Mouse (Mus musculus) lung, embryonic 14.5 days (tissue): ENCODE data around the gene 2210011C24Rik. TPM values are rescaled to one million over a fixed set of nuclear protein-coding genes. Genes with fewer than 3 reads are reported as not detected.

Experiments used
- ATAC-seq: fragments of 200-750 bp; cut with Nextera tagmentation; 2 replicates; pipeline ENCODE4 v1.8.0; 2017; ENCODE audit warnings: mild to moderate bottlenecking, moderate TSS enrichment, moderate library complexity; ENCODE audit not compliant: insufficient read depth
- DNase-seq: peaks from one replicate; pipeline ENCODE4 v3.0.0-alpha.2; 2015
- H3K27ac ChIP-seq: fragments of 300-500 bp; sonication (generic); 2 replicates; pipeline ENCODE4 v1.5.1; 2014; ENCODE audit warnings: low read depth, mild to moderate bottlenecking, moderate library complexity
- H3K27me3 ChIP-seq: fragments of 300-500 bp; sonication (generic); 2 replicates; pipeline ENCODE4 v1.6.1; 2014; ENCODE audit warnings: low read length, control low read depth; ENCODE audit not compliant: insufficient read depth
- H3K36me3 ChIP-seq: fragments of 300-500 bp; sonication (generic); 2 replicates; pipeline ENCODE4 v1.6.1; 2014; ENCODE audit warnings: control low read depth; ENCODE audit not compliant: insufficient read depth
- H3K4me1 ChIP-seq: fragments of 300-500 bp; sonication (generic); 2 replicates; pipeline ENCODE4 v1.6.1; 2014; ENCODE audit warnings: antibody characterized with exemption, control low read depth; ENCODE audit not compliant: insufficient read depth
- H3K4me2 ChIP-seq: fragments of 300-500 bp; sonication (generic); 2 replicates; pipeline ENCODE4 v1.6.1; 2014; ENCODE audit warnings: mild to moderate bottlenecking
- H3K4me3 ChIP-seq: fragments of 300-500 bp; sonication (generic); 2 replicates; pipeline ENCODE4 v1.5.1; 2014; ENCODE audit warnings: low read depth, low read length
- H3K9ac ChIP-seq: fragments of 300-500 bp; sonication (generic); 2 replicates; pipeline ENCODE4 v1.6.1; 2014
- H3K9me3 ChIP-seq: fragments of 300-500 bp; sonication (generic); 2 replicates; pipeline ENCODE4 v1.6.1; 2016; ENCODE audit warnings: low read depth, low read length, control low read depth
- CTCF ChIP-seq: IDR thresholded peaks from 2 replicates; pipeline ENCODE4 v1.5.1; 2016; ENCODE audit warnings: antibody characterized with exemption, low read depth
- WGBS: fragments of 180-500 bp; shearing (Covaris S2); extraction: QIAGEN DNeasy Blood & Tissue Kit; methylation state at CpG from one replicate; pipeline ENCODE4 v1.1.7; 2014; 5-methylcytosine and 5-hydroxymethylcytosine counted together
- polyA plus RNA-seq: library from polyadenylated mRNA; unstranded; fragments of >200 nt; fragmentation: Nextera tagmentation; extraction: Ambion mirVana; gene quantifications from 2 replicates; pipeline ENCODE4 v1.2.1, GENCODE M21; 2014

The 2210011C24Rik gene
- 0.83 and 1.2 TPM in 2 replicates for polyA plus RNA-seq

- peak; percentile 32 for DNase-seq
- Histone ChIP-seq H3K4me2 (peak within 1 kb of the TSS; percentile 95), H3K9ac (peak within 1 kb of the TSS; percentile 32), H3K4me1 (no peaks in the 10 kb centered on the region; the same call in 1 of the 2 replicates), H3K9me3 (no peaks in the 10 kb centered on the region), H3K27ac (no peak within 1 kb of the TSS), H3K36me3 (no peaks in the 10 kb centered on the region), H3K27me3 (peaks cover 39% of the 10 kb centered on the region), H3K4me3 (peak within 1 kb of the TSS; percentile 49)
- no peak for TF ChIP-seq CTCF
- 2% methylated on average over 45 of the region's 45 CpGs for WGBS
- ATAC-seq, result no peak
Measured at GRCm38 (mm10) chr8:84011705-84012498, at the start of gene 2210011C24Rik. TSS of gene 2210011C24Rik (minus strand) at chr8:84012171.

DNA sequence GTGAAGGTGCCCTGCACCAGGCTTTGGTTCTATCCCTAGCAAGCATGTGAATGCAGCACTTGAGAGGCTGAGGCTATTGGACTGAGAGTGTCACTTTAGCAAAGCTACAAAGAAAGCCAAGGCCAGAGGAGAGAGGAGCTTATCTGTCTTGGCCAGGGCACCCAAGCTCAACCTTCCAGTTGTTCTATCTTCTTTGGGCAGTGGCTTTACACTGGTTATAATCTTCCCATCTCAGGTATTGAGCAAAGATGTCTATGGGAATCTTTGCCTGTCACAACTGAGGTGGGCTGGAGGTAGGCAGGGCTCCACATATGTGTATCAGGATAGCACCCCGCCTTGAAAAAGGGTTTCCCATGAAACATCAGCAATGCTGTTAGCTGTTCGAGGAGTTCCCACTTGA, 48.3 kb upstream of the 2210011C24Rik start:
- Histone ChIP-seq H3K27ac (no peak overlapping the region), H3K9me3 (no peaks in the 10 kb centered on the region), H3K4me1 (no peaks in the 10 kb centered on the region), H3K4me2 (no peak overlapping the region), H3K27me3 (no peaks in the 10 kb centered on the region), H3K36me3 (no peaks in the 10 kb centered on the region), H3K9ac (no peak overlapping the region), H3K4me3 (no peak overlapping the region)
- TF ChIP-seq CTCF, result no peak
- ATAC-seq, result no peak
- 82% methylated on average over 2 of the region's 2 CpGs for WGBS
- DNase-seq, result no peak

DNA sequence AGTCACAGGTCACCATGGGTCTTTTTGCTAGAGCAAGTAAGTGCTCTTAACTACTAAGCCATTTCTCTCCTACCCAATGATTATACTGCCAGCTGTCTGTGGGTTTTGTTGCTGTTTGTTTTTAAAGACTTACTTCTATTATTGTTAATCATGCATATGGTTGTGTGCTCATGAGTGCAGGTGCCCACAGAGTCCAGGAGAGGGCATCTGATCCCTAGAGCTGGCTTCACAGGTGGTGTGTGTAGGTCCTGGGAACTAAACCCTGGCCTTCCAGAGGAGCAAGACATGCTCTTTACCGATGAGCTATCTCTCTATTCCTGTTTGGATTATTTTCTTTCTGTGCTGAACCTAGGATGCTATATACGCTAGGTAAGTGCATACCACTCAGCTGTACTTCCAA, 47.3 kb upstream of the 2210011C24Rik start:
- no peak for ATAC-seq
- H3K9me3 ChIP-seq, result no peaks in the 10 kb centered on the region
- no peak overlapping the region for H3K27ac ChIP-seq
- no peak overlapping the region for H3K4me2 ChIP-seq
- H3K9ac ChIP-seq, result no peak overlapping the region
- H3K36me3 ChIP-seq, result no peaks in the 10 kb centered on the region
- TF ChIP-seq CTCF, result no peak
- H3K27me3 ChIP-seq, result no peaks in the 10 kb centered on the region
- WGBS, result 91% methylated on average over 2 of the region's 2 CpGs
- no peak overlapping the region for H3K4me3 ChIP-seq
- no peak for DNase-seq
- no peaks in the 10 kb centered on the region for H3K4me1 ChIP-seq

DNA sequence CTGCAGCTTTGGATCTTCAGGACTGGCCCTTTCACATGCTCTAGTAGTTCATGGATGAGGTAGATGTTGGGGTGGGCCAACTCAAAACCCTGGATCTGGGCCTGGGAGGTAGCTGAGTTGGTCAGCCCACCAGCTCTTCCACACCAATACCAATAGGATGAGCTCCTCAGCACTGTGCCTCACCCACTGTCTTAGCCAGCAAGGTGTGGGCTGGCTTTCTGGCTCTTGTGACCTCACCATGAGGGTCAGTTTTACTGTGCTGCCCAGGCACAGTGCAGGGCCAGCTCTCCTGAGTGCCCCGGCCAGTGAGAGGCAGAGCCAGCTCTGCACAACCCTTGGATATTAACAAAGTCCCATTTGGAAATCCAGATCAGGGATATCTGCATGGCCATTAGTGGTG, 45.9 kb upstream of the 2210011C24Rik start:
- H3K9me3 ChIP-seq, result no peaks in the 10 kb centered on the region
- no peak for DNase-seq
- ATAC-seq, result no peak
- 91% methylated on average over 1 of the region's 1 CpGs for WGBS
- H3K9ac ChIP-seq, result no peak overlapping the region
- no peaks in the 10 kb centered on the region for H3K36me3 ChIP-seq
- no peaks in the 10 kb centered on the region for H3K27me3 ChIP-seq
- H3K4me3 ChIP-seq, result no peak overlapping the region
- no peak overlapping the region for H3K27ac ChIP-seq
- no peak overlapping the region for H3K4me2 ChIP-seq
- peaks cover 2% of the 10 kb centered on the region; the same call in 1 of the 2 replicates for H3K4me1 ChIP-seq
- TF ChIP-seq CTCF, result no peak

GRCm38 (mm10) chr8:84053229-84053628, 41.3 kb upstream of the 2210011C24Rik start:
- WGBS, result 92% methylated on average over 5 of the region's 5 CpGs
- ATAC-seq, result no peak
- no peak for DNase-seq

DNA sequence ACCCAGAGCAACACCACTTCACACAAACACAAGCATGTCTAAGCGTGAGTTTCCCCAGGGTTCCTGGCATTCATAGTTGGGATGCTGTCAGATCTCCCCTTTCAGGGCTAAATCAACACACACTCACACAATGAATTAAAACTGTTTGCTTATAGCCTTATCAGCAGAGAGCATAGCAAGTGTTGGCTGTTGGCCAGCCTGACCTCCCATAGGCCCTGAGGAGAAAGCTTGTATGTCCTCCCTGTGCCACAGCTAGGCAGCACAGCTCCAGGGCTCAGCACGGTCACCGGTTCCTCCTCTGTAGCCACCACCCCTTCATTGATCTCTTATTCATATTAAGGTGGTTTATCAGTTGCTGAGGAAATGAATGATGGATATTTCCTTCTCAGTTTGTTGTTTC, 40.8 kb upstream of the 2210011C24Rik start:
- DNase-seq, result peak; percentile 79
- H3K27ac ChIP-seq, result no peak overlapping the region
- ATAC-seq, result peak; percentile 82
- H3K4me3 ChIP-seq, result no peak overlapping the region
- H3K4me2 ChIP-seq, result no peak overlapping the region
- H3K9ac ChIP-seq, result no peak overlapping the region
- 28% methylated on average over 3 of the region's 3 CpGs for WGBS
- no peaks in the 10 kb centered on the region for H3K36me3 ChIP-seq
- no peak for TF ChIP-seq CTCF
- no peaks in the 10 kb centered on the region for H3K27me3 ChIP-seq
- H3K4me1 ChIP-seq, result peaks cover 8% of the 10 kb centered on the region; the same call in 1 of the 2 replicates
- no peaks in the 10 kb centered on the region for H3K9me3 ChIP-seq

More at GRCm38 (mm10) chr8:84053229-84053628, 41.3 kb upstream of the 2210011C24Rik start:
- peak; percentile 12; the same call in 1 of the 2 replicates for TF ChIP-seq CTCF
- H3K27me3 ChIP-seq, result no peaks in the 10 kb centered on the region
- peaks cover 8% of the 10 kb centered on the region; the same call in 1 of the 2 replicates for H3K4me1 ChIP-seq
- no peaks in the 10 kb centered on the region for H3K36me3 ChIP-seq
- H3K27ac ChIP-seq, result no peak overlapping the region
- H3K9ac ChIP-seq, result no peak overlapping the region
- H3K4me2 ChIP-seq, result no peak overlapping the region
- H3K9me3 ChIP-seq, result no peaks in the 10 kb centered on the region
- H3K4me3 ChIP-seq, result no peak overlapping the region

- WGBS, result 54% methylated on average over 5 of the region's 5 CpGs
- no peak overlapping the region for H3K4me2 ChIP-seq
- no peak for TF ChIP-seq CTCF
- DNase-seq, result no peak
- H3K36me3 ChIP-seq, result no peaks in the 10 kb centered on the region
- no peak overlapping the region for H3K9ac ChIP-seq
- H3K9me3 ChIP-seq, result no peaks in the 10 kb centered on the region
- ATAC-seq, result no peak
- H3K27me3 ChIP-seq, result peaks cover 26% of the 10 kb centered on the region
- H3K27ac ChIP-seq, result no peak overlapping the region
- peaks cover 8% of the 10 kb centered on the region; the same call in 1 of the 2 replicates for H3K4me1 ChIP-seq
- no peak overlapping the region for H3K4me3 ChIP-seq
Measured at GRCm38 (mm10) chr8:84048171-84048570, 36.2 kb upstream of the 2210011C24Rik start.
